ENCODE assay signal across 27 mouse cellular contexts in the genomic region with DNA sequence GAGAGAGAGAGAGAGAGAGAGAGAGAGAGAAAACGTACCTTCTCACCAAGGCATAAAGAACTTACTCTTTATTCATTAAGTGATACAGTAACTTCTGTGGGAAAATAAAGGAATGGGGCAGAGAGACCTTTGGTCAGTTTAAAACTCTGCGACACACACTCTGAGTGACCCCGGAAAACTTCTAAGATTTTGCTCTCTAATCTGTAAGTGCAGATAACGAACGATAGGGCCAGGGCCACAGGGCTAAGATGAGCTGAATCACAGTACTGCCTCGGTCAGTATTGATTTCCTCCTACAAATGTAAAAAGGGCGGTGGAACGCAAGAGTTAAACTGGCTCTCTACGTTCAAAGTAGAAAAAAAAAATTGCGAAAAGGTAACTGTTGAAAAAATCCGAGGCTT. TPM values are rescaled to one million over a fixed set of nuclear protein-coding genes. Genes with fewer than 3 reads are reported as not detected.
"Had no signal": no experiment of that assay in that cellular context is flagged by ENCODE, and none has a peak within 500 bp of the region (broad histone marks: within the 10 kb centered on the region; RNA-seq: fewer than 3 reads in every experiment).

No protein-coding gene starts in this region.

- H3K27ac ChIP-seq: kidney, embryonic 15.5 days; left cerebral cortex, adult 2 months; liver, embryonic 13.5 days had no signal

- H3K4me3 ChIP-seq: kidney, embryonic 15.5 days; left cerebral cortex, adult 2 months; liver, embryonic 13.5 days had no signal

- DNase-seq: kidney, adult 8-10 months; kidney, postnatal 10 days; kidney, postnatal 36 days; layer of hippocampus, postnatal 36 days; liver, embryonic 13.5 days; lung, adult 2 months; lung, postnatal 14 days; lung, postnatal 4 days; midbrain, embryonic 14.5 days; retina, postnatal 1 day; right cerebral cortex, postnatal 25 days; spleen, adult 18-20 months; thymus, postnatal 25 days had no signal

- H3K36me3 ChIP-seq: kidney, embryonic 15.5 days; liver, embryonic 13.5 days had no signal

- H3K4me2 ChIP-seq: kidney, embryonic 15.5 days; liver, embryonic 13.5 days; midbrain, embryonic 11.5 days had no signal

- H3K9ac ChIP-seq: kidney, embryonic 15.5 days; liver, embryonic 13.5 days had no signal

- H3K27me3 ChIP-seq: kidney, embryonic 15.5 days; liver, embryonic 13.5 days had no signal

- H3K9me3 ChIP-seq: kidney, embryonic 15.5 days; liver, embryonic 13.5 days had no signal

- H3K4me1 ChIP-seq: liver, embryonic 13.5 days had no signal

RNA-seq across cellular contexts. Expression of gene Tprg, which starts 8.9 kb away (rescaled TPM):
- total RNA-seq: layer of hippocampus, adult 8-10 months; layer of hippocampus, postnatal 10 days; layer of hippocampus, postnatal 36 days; left cerebral cortex, adult 2 months; left cerebral cortex, postnatal 10 days; left cerebral cortex, postnatal 36 days; liver, adult 2 months; megakaryocyte progenitor cell, adult 5-6 weeks; megakaryocyte-erythroid progenitor cell, adult 5-6 weeks had no signal
- polyA plus RNA-seq: kidney, embryonic 15.5 days; liver, adult 2 months; liver, embryonic 13.5 days; liver, embryonic 16.5 days; midbrain, embryonic 11.5 days; midbrain, embryonic 14.5 days; midbrain, postnatal 0 days; neural tube, embryonic 11.5 days; neural tube, embryonic 14.5 days had no signal
